Mouse (Mus musculus) retina, postnatal 7 days (tissue): Measurements from ENCODE around the gene Ebf1.
A peak's percentile ranks its signal among the peaks of the same experiment; 100 is the strongest.

Source experiments
- DNase-seq: peaks from one replicate; pipeline ENCODE4 v3.0.0-alpha.2; 2012; ENCODE audit warnings: low read depth, low spot score

Gene Ebf1

DNA sequence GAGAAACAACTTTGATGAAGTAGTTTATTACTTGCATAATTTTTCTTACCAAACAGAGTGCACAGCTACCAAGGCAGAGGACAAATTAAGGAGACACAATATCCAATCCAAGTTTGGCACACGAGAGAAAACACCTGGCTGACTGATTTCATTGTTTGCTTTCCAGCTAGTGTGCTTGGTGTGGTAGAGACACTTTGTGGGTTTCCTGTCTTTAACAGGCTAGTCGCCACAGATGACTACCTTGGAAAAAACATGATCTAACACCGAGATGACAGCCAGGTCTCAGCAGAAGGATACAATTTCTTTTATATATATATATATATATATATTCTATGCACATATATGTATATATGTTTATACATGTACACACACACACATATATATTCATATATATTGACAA lies 332.0 kb downstream of the Ebf1 start:
- DNase-seq: no peak

DNA sequence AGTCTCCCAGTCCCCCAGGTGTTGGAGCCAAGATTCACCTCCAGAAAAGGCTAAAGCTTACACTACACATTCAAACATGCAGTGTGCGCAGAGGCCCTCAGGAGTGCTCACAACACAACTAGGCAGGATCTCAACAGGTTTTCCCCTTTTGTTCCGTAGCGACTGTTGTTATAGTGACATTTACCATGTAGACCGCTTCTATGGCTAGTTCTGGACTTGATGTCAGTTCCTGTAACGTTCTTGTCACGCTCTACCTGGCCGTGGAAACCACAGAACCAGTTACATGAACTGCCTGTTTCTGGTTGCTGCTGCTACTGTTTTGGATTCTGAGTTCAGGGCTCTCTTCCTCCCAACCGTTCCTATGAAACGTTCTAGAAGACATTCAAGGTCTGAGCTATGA lies 333.2 kb downstream of the Ebf1 start:
- no peak for DNase-seq

DNA sequence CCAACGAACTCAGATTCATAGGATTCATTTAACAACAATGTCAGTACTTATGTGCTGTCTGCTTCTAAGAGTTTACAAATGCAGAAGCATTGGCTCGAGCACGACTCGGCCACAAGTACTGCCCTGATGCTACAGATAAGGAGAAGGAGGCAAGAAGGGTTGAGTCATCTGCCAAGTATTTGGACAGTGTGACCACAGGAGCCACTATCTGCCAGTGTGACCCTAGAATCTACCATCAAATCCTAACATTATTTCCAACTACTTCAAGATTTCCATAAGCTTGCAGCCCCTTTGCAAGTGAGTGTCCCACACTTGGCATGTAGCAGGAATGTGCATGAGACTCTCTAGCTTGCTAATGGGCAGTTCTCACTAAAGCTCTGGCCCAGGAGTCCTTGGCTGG lies 334.4 kb downstream of the Ebf1 start:
- no peak for DNase-seq

DNA sequence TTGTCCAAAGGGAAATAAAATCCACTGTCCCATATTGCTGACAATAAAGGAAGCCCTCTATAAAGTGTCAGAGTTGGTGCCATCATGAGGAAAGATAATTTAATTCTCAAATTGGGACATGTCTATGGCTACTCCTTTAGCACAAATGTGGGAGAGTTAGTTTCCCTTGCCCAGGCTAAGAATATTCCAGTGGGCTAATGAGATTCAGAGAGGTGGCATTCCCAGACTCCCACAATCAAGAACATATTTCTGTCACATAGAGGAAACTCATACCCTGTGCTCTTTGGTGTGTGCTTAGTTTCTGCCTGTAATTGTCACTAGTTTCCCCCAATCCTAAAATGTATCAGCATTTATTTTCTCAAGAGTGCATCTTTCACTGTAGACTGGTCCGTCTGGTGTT lies 336.2 kb downstream of the Ebf1 start:
- DNase-seq: no peak

DNA sequence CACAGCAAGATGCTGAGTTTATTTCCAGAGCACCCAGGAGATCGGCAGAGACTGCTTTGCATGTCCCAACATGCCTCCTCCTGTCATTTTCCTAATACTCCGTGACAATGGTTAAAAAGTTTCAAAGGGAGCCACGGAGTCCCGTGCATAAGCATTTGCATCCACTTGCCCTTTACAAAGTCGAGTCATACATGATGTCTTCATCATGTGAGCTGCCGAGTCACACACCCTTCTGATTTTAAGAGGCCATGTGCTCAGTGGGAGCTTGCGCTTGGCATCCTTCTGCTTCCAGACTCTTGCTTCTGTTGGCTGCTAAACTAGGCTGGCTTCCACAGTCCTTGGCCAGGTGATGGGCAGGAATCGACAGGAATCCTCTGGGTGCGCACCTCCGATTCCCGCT lies 336.7 kb downstream of the Ebf1 start:
- no peak for DNase-seq

DNA sequence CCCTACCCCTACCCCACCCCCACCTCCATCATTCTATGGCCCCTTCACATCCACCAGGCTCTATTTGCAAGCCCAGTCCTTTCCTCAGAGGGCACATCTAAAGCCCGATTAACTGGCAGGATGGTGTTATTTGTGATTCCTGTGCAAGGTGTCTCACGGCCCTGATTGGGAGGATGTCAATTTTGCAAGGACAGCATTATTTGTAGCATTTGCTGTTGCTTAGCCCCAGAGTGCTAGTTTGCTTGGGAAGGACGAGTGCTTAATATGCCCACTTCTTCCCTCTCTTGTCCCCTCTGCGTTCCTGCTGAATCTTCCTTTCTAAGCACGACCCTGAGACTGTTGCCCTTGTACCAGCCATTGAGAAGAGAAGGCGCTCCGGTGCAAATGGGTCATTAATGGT lies 337.2 kb downstream of the Ebf1 start:
- no peak for DNase-seq

DNA sequence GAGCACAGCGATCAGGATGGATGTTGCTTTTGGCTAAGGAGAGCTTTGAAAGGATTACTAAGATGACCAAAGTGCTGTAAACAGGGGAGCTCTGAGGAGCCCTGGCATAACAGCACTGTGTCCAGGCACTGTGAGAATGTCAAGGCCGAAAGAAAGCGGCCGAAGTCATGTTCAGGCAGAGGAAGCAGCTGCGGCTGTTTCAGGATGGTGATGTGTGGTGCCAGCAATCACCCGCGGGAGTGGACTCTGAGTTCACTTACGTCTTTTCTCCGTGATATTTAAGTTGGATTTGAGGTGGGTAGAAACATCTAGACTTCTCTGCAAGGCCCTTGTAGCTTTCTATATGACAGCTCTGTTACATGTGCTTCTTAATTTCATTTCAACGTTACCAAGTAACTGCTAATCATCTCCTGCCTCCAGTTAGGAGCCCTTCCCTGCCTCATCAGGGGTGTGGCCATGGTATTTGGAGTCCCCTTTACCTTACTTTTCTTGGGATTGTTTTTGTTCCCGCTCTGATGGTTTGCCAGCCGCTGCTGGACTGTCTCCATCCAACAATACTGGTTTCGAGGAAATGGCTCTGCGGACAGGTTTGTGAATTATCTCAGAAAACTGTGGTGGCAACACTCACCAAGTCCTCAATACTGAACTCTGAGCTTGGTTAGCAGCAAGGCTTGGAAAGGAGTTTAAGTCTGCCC lies 345.8 kb downstream of the Ebf1 start:
- DNase-seq: no peak

DNA sequence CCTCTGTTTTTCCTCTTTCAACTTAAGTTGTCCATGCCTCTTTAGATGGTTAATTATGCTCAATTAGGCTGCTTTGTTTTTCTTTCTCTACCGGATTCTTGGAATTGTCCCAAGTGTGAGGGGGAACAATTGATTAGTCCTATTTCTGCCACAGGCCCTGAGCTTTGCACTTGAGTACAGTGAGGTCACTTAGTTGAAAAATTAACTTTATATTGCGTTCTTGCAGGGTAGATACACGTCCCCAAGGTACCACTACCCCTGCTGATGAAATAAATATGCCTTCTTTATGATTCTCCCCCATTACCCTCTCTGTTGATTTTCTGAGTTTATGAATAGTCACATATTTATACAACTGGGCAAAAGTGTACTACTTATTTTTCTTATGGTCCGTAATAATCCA lies 351.9 kb downstream of the Ebf1 start:
- no peak for DNase-seq

DNA sequence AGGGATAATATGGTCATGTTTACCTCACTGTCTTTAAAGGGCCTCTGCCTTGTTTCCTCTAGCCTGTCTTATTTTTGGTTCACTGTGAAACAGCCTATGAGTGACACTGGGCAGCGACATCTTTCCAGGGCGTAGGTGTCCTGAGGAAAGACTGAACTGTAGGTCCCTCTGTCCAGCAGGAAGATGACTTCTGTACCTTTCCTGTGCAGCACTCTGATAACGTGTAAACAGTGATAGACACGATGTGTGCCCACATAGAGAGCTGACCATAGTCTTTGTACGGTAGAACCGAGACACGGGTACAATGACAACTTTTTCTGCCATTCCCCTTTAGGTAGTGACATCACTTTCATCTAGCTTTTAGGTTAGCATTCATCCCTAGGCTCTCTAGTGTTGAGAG lies 357.2 kb downstream of the Ebf1 start:
- no peak for DNase-seq

DNA sequence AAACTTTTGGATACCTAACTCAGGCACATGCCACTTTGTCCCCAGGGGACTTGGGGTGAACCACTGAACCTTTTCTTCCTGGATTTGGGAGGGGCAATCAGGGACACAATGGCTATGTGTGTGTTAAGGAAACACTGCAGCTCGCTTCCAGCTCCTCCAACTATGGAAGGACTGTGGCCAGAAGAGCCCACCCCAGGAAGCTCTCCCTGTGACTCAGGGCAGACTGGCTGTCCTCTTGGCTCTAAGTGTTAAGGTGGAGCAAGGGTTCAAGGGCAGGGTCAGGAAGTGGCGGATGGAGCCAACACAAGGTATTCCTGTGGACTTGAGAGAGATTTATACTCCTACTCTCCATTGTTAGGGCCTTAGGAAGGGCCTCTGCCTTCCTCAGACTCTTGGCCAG lies 358.0 kb downstream of the Ebf1 start:
- no peak for DNase-seq

DNA sequence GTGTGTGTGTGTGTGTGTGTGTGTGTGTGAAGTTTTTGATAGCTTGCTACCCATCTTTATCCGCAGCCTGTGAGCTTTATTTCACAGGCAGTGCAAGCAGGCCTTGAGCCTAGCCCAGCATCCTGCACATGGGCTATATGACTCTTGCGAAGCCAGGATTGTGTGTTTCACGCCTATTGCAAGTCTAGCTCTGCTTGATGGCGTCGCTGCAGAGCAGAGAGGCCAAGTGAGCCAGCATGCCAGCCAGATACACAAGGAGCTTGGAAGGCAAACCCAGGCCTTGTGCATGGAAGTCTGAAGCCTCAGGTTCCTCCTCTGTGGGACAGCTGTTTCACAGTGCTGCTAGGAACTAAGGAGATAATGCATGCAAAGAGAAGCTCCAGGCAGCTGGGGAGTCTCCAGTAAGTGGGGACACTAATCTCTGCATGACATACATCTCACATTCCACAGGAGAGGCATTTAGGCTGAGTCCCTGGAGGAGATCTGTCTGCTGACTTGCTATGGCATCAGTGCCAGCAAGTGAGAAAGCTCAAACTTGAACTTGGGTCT lies 359.2 kb downstream of the Ebf1 start:
- no peak for DNase-seq

DNA sequence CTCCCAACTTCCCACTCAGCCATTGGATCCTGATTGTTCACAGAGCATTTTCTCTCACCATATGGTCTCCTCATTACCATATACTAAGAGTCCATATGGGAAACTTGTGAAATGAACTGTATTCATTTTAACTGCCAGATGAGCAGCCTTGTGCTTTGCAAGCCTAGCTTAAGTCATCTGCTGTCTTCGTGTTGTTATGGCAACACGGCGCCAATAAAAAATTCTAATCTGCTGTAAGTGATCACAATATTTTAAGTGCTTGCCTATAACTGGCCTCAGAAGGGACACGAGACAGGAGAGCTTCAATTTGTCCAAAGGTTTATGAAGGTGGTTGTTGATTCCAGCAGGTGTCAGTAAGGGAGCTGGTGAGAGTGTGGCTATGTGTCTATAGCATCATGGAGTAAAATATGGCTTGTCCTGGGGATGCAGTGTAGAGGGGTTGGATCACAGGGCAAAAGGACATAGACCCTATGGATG lies 360.8 kb downstream of the Ebf1 start:
- DNase-seq: no peak

DNA sequence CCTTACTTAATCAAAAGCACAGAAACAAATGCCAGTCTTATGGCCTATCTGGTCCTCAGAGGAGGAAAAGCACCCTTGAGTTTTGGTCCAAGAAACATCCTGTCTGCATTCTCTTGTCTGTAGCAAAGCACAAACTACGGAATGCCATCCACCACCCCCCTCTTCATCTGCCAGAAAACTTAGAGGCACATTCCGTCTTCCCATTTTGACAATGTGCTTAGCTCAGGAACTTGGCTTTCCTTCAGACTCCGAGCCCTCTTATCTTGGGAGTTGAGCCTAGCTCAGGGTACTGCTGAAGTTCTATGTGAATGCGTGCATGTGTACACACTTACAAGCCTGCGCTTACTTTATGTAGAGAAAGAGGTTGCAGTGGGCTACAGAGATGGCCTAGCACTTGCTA lies 362.3 kb downstream of the Ebf1 start:
- DNase-seq: no peak

DNA sequence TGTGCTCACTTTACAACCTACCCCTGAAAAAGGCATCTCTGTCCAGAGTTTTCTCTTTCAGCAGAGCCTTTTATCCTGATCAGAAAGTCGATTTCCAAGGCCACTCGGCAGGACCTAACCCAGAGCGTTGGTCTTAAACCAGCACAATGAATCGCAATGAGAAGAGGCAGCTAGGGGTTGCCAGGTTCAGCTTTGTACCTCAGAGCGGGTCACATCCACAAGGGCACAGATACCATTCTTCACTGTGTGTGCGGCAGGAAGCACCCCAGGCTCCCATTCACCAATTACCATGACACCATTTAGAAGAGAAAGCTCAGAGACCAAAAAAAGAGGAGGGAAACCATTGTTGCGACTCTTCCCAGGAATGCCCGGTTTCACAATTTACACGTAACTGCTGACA lies 365.1 kb downstream of the Ebf1 start:
- no peak for DNase-seq

DNA sequence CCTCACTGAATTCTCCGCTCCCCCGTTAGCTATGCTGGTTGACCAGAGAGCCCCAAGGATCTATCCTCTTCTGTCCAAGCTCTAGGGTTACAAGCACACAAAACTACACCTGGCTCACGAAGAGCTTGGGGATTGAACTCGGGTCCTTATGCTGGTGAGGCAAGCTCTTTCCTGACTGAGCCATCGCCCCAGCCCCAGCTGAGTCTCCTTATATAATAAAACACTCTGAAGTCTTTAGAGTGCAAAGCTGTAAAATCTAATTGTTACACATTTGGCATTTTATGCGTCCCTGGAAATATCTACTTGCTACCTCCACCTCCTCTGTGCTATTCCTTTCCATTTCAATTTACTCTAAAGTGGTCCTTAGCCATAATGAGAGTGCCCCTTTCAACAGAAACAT lies 366.8 kb downstream of the Ebf1 start:
- no peak for DNase-seq

DNA sequence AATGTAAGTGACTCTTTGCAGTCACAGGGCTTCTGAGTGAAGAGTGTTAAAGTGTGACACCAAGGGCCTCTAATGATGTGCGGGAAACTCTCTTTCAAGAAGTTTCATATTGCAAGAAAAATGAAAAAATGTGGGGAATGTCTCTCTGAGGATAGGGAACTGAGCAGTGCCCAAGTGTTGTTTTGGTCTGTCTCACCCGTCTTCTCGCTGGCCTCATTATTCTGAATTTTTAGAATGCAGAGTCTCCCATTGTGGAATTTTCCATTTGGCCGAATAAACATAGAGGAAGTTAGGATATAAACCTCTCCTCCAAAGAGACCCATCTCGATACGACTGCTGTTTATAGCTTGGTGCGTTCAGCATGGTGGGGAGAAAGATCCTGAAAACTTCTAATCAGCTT lies 367.3 kb downstream of the Ebf1 start:
- no peak for DNase-seq

DNA sequence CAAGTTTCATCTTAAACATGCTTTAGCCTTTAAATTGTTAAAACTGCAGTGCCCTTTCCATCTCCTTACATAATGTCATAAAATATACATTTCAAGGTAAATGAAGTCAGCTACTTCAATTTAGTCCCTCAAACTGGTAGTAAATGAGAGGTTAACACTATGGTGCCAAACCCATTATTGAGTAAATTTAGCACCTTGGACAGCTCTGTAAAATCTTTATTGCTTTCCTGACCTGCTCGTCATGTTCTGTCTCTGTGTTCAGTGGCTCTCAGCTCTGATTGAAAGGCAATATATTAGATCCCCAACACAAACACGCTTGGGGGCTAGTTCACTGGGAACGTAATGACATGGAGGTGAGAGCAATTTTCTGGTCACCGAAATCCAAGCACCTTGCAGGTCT lies 370.7 kb downstream of the Ebf1 start:
- no peak for DNase-seq

DNA sequence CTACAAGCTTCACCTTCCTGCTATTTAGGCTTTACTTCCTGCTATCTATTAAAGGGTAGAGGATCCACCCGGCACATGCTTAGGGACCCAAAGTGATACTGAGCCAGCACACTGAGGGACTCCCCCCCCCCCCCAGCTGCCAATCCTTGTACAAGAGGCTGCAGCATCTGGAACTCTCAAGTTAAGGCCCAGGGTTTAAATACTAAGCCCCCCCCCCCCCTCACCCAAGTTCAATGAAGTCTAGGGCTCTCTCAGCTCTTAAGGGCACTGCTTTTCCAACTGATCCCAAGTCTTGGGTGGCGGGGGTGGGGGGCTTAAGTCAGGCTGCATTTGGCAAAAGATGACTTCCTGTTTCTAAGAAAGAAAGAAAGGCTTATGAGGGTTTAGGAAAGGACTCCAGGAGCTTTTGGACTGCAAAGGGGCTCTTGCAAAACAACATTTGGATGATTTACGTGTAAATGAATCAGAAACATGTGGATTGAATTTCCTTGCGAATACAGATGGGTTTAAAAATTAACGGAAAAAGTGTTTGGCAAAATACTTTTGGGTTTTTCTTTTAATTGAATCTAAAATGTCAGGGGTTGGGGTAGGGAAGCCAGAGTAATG lies 385.7 kb downstream of the Ebf1 start:
- DNase-seq: no peak

DNA sequence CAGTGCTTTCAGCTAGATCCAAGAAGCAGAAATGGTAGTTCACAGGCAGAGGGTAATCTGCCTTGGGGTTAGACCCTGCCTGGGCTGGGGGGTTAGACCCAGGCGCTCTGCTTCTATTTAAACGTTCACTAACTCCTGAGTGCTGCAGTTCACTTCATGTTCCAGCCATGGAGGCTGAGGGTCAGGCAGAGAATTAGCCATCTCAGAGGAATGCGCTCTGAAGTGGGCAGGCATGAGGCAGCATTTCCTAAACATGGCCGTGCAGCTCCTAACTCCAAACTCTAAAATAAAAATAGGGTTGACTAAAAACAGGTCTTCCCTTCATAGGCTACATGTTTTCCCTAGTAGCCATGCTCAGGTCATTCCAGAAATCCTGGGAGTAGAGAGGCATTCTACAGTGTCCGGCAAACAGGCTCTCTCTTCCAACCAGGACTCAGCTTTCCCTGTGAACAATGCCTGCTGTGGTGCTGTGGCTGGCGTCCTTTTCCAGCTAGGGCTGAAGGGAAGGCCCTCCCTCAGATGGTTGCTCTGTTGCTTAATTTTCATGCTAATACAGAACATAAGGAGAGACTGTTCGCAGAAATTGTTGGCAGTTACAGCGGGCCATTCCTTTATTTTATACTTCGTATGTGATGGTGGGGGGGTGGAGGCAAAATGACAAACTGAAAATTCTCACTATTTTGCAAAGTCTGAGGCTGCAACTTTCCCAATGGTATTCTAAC lies 386.8 kb downstream of the Ebf1 start:
- no peak for DNase-seq

DNA sequence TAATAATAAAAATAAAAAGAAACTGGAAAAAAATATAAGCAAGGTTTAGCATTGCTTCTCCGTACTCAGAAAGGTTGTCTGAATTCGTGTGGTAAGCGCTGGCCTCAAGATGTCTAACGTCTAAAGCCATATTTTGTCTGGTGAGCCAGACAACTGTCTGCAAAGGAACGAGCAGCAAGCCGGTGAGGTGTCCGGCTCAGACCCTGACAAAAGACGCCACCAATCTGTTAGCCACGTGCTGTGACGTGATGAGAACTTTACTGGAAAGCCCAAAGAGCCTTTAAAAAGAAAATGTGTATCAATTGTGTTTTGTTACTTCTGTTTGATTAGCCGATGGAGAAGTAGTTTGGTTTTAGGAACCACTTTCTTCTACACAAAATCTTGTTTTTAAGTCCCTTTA lies 390.2 kb downstream of the Ebf1 start:
- DNase-seq: no peak

DNA sequence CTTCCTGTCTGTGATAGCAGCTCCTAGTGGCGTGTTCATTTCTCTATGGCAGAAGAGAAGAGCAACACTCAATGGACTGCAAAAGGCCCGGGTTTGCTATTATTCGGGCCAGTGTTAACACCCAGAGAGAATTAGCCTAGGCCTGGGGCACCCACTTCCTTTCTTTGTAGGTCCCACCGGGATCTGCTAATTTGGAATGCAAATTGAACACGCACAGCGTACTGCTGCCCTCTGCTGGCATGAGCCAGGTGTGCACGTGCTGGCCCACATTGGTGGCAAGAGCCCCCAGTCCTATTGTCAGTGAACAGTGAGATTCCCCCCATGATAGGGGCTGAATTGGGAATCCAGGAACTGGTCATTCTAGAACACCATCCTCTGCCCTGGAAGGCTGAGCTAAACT lies 391.0 kb downstream of the Ebf1 start:
- DNase-seq: peak; percentile 53

DNA sequence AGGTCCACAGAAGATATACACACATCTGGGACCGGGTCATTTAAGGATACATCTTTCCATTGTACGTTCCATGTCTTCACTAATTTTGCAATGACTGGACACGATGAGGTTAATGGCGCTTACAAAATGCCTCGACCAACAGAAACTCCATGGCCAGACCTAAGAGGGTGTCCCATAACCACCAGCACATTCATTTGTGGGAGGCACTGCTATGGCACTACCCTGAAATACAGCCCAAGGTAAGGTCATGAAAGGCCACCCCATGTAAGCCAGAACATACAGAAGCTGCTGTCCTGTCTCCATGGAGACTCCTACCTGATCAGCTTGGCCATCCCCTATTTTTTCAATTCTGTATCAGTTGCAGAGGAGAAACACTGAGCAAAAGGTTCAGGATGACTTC lies 391.6 kb downstream of the Ebf1 start:
- no peak for DNase-seq

DNA sequence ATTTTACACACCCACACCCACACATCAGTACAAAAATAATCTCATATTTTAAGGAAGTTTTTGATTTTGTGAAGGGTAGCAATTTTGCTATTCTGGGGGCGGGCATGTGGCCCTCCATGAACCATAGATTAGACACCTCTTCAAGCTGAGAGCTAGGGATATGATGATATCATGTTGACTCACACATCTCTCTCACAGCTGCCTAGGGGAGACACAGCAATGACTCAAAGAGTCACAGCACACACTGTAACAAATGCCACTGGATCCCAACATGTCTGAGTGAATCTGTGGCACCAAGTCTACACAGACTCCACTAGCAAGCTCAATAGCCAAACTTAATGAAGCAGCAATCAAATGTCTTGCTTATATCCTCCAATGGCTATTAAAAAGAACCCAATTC lies 395.0 kb downstream of the Ebf1 start:
- no peak for DNase-seq
